Mouse (Mus musculus) retina, postnatal 7 days (tissue): Measurements from ENCODE around the gene Duxbl3.
"Not testable (repeated sequence)": the region's sequence is repeated elsewhere in the genome, so short reads cannot be mapped to it uniquely, and the experiment has no call there.

Experiments
- DNase-seq: peaks from one replicate; pipeline ENCODE4 v3.0.0-alpha.2; 2012; ENCODE audit warnings: low read depth, low spot score

The Duxbl3 gene

GRCm38 (mm10) chr14:26257756-26258617 is at the start of gene Duxbl3:
Duxbl3 (plus strand) TSS chr14:26257962.
- DNase-seq, result not testable (repeated sequence)

DNA sequence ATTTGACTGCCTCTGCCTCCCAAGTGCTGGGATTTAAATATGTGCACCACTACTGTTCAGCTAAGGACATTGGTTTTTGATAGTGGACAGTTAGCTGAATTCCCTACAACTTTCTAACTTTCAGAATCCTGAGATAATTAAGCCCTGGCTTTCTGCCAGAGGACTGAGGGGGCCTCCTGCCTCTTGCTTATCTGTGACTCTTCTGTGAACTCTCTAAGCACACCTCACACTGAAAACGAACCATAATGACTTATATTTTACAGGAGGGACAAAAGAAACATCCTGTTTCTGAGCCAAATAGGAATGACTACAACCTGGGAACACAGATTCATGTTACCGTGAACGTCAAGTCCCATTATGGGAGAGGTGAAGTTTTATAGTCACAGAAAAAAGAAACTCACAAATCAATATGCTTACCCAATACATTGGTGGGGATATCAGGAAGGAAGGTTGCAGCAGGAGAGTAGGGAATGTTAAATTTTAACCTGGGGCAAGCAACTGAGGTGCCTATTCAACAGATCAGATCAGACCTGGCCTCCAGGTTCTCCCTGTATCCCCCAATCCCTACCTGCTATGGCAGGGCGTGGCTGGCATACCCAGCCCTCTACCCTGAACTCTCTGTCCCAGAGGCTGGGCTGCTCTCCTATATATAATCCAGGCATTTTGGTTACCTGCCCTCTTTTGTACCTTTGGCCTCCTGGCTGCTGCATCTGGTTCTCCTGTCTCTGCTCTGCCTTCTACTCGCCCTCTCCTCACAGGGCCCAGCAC is 41.3 kb upstream of the Duxbl3 start:
- not testable (repeated sequence) for DNase-seq

- DNase-seq, result not testable (repeated sequence)
Measured at GRCm38 (mm10) chr14:26237183-26237582, 20.6 kb upstream of the Duxbl3 start.

GRCm38 (mm10) chr14:26258729-26259128 is 967 bp downstream of the Duxbl3 start:
- DNase-seq, result not testable (repeated sequence)

DNA sequence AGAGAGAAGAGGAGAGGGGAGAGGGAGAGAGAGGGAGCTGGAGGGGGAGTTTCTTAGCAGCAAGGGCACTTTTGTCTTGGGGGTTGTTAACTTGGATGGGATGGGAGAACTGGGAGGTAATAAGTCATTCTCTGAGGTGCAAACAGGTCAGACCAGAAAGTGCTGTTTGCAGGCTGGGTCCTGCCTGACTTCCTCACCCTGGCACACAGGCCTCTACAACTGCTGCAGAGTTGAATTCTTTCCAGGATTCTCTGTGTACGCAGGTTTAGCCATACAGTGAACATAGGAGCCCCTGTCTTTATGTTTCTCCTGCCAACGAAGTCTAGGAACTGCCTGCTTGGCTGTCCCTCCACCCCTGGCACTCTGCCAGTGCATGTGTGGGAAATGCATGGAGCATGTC is 29.0 kb downstream of the Duxbl3 start:
- not testable (repeated sequence) for DNase-seq

- DNase-seq, result no peak
Measured at GRCm38 (mm10) chr14:26293859-26294258, 36.1 kb downstream of the Duxbl3 start.

DNA sequence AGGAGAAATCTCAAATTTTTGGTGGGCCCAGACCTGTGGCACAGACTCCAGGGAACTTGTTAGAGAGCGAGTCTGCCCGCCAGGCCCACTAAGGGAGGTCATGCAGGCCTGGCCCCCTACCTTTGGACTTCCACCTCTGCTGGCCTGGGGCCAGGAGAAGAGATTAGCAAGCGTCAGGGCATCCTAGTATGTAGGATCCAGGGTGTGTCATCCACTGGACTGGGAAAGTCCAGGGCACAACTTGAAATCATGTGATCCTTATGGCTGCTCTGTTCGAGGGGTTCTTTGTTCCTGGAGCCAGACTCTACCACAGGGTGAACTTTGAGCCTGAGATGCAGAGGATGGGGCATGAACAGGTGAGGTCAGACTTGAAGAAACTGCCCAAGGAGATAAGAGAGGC is 39.3 kb downstream of the Duxbl3 start:
- no peak for DNase-seq

DNA sequence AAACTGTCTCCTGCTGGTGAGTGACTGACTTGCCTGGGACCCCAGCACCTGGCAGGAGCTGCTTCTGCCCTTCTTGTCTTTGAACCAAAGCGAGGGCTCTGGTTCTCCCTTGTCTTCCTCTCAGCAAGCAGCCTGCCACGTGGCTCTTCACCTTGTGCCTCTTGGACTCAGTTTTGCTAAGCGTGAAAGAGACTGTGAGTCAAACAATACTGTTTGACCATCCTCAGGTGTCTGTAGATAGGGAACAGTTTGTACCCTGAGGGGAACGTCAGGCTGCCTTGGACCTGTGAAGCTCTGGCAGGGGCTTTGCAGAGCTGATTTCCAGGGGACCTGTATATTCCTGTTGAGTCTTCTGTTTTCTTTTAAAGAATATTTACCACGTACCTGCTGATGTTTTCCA is 39.7 kb downstream of the Duxbl3 start:
- DNase-seq, result no peak

GRCm38 (mm10) chr14:26303111-26303510 is 45.3 kb downstream of the Duxbl3 start:
- DNase-seq, result peak; percentile 59

- peak; percentile 20 for DNase-seq
Measured at GRCm38 (mm10) chr14:26306032-26306431, 48.3 kb downstream of the Duxbl3 start.

GRCm38 (mm10) chr14:26308813-26309212 is 51.1 kb downstream of the Duxbl3 start:
- DNase-seq, result no peak

DNA sequence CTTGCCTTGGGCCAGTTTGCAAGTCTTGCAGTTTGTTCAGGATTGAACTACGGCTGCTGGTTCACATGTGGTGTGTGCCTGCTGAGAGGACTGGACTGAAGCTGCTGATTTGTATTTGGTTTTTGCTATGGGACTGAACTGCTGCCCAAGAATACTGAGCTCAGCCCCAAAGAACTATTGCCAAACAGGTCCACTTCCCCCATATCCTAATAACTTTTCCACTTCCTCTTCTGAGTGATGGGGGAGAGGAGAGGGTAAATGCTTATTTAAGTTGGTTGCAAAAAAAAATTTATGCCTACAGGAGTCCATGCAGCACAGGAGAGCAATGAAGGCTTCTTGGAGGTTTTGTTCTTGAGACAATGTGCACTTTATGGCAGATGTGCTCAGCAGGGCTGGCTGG is 51.7 kb downstream of the Duxbl3 start:
- DNase-seq, result no peak

DNA sequence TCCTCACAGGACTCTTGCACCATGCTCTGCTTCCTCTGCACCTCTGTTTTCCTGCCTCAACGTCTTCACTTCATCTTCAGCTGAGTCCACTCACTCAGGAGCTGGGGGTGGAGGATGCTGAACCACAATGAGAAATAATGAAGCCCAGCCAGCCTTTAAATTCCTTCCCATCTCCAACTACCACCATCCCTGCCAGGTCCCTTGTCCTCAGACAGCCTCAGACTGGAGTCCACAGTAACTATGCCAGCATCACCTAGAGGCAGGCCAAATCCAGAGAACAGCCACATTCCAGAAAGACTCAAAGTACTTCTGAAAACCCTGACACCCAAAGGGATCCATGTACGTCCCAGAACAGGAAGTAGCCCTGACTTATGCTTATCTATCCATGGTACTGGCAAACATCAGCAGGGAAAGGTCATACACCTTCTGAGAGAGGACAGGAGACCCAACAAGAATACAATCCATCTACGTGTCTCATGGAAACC is 58.5 kb downstream of the Duxbl3 start:
- no peak for DNase-seq
